Mouse (Mus musculus): Measurements from ENCODE around the gene Guca2a.

GRCm38 (mm10) chr4:119663409-119664095 is 26.0 kb downstream of the Guca2a start:
- no peak for TF ChIP-seq CTCF (IDR thresholded peaks at IDR 0.05; ENCODE audit: insufficient read depth, low read length)
- TF ChIP-seq POLR2A (IDR thresholded peaks at IDR 0.05; ENCODE audit: borderline replicate concordance, extremely low read depth, low read depth, low read length): no peak

All from lung, adult 2 months (tissue).